Mouse (Mus musculus): ENCODE results near the gene Susd3. TPM values are rescaled to one million over a fixed set of nuclear protein-coding genes. Genes with fewer than 3 reads are reported as not detected.

Gene Susd3
- total RNA-seq, 4 experiments from 2014 or later = 2.6 to 5.3 (median 3.8) TPM

DNA sequence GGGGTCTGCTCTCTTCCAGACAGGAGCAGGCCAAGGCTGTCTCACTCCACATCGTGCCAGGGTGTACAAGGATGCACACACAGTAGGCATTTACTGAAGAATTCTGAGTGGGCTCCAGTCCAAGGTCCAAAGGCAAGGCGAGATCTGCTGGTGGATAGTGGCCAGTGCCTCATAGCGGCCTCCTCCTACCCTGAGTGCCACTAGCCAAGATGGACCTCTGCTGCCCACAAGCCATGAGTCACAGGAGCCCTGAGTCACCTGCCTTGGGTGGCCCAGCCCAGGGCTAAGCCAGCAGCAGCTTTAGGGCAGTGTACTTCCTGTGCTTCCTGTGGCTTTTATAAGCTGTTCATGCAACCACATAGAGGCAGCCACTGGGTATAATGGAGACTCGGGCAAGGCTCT is 35.0 kb downstream of the Susd3 start:
- DNase-seq (ENCODE audit: low spot score in 2 of 2) = no peak

DNA sequence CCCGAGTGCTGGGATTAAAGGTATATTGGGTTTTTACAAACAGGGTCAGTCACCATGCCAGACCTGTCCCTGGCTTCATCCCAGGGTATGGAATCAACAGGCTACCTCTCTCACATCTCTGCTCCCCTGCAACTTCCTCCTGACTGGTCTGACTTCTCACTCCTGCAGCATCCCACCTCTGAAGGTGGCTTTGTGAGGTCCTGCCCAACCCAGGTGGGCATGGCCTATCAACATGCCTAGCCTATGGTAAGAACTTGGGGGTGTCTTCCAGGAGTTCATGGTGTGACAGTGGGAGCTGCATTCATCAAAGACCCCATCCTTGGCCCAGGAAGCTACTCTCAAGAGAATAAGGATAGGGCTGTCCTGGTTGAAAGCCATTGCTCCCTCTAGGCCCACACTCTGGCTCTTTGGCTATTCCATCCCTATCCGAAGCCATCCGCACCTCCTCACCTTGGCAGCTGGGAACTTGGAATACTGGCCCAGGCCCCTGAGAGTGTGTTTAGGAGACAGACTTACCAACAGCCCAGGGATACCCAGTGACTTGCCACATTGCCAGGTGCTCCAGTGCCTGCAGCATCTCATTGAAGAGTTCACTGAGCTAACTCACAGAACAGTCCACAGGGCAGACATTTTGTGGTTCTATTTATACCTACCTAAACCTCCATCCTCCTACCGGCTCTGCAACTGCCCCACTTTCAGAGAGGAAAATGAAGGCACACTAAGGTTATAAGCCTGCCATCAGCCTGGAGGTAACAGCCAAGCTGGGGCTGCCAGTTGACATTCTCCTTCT is 35.6 kb downstream of the Susd3 start:
- no peak for DNase-seq (ENCODE audit: low spot score in 2 of 2)

DNA sequence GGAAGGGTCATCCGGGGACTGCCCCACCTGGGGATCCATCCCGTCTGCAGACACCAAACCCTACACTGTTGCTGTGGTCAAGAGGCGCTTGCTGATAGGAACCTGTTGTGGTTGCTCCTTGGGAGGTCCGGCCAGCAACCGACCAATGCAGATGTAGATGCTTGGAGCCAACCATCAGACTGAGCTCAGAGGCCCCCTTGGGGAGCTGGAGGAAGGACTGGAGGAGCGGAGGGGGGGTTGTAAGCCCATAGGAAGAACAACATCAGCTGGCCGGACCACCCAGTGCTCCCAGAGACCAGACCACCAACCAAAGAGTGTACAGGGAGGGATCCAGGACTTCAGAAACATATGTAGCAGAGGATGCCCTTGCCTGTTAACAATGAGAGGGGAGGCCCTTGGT is 39.2 kb downstream of the Susd3 start:
- no peak for DNase-seq (ENCODE audit: low spot score in 2 of 2)

DNA sequence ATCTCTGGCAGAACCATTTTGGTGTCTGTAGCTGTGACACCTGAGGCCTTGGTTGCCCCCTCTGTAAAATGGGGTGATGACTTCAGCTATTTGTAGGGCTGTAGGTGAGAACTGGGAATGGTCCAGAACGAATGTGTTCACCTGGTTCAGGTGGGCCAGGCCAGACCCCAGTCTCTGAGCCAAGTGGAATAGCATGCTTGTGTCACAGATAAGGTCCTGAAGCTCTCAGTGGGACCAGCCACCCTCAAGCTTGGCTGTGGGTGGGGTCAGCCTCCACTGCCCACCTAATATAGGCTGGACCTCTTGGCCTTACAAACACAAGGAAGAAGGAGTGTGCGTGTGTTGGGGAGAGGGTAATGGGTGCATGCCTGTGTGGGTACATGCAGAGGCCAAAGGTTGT is 42.2 kb downstream of the Susd3 start:
- DNase-seq (ENCODE audit: low spot score in 2 of 2) = no peak

DNA sequence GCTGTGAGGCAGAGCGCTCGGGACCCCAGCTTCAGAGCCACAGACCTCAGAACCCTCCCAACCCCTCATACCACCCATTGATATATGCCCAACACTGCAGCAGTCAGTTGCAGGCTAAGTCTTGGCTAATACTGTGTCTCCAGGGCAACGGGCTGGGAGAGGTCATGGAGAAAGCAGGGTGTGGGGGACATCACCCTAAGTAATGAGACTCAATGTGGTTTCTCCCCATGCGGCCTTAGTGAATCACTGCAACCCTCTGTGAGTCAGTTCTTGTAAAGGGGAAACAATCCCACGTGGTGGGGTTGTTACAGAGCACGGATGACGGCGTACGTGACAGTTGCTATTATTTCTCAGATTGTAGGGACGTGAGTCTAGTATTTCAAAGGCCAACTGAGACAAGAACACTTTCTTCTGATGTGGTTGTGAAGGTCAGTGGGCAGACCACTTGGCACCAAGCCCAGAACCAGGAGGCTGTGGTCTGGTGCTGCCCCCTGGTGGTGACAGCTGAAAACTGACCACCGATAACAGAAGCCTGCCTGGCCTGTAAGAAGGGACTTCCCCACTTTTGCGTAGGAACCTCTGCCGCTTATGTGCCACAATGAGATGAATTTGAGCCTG is 43.0 kb downstream of the Susd3 start:
- peak; percentile 67 to 88 for DNase-seq (ENCODE audit: low spot score in 2 of 2)

DNA sequence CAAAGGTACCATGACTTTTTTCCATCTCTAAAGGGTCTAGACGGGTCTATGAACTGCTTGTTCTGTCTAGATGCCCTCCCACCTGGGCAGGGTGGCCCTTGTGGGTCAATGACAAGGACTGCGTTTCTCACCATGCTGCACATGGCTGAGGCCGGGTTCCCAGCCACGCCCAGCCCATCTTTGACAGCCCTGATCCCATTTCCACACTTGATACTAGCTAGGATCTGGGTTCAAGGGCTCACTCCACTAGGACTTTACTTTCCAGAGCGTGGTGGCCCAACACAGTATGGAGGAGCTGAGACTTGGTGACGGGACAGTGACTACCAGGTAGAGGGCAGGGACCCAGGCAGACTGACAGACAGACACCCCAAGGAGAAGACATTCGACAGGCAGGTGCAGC is 46.0 kb downstream of the Susd3 start:
- no peak for DNase-seq (ENCODE audit: low spot score in 2 of 2)

DNA sequence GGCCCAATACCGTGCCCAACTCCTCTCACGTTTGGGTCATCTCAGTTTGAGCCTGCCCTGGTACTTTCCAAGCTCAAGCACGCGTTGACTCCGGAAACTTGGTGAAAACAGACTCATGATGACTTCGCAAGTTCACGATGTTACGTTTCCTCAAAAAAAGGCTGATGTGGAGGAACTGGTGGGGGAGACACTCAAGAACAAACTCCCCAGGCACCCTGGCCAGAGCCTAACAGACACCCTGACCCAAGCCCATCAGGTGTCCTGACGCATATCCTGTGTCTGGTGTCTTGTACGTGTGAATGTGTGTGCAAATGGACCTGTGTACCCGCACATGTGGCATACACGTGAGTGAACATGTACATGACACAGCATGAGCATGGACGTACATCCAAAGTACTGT is 47.8 kb downstream of the Susd3 start:
- DNase-seq (ENCODE audit: low spot score in 2 of 2) = no peak

DNA sequence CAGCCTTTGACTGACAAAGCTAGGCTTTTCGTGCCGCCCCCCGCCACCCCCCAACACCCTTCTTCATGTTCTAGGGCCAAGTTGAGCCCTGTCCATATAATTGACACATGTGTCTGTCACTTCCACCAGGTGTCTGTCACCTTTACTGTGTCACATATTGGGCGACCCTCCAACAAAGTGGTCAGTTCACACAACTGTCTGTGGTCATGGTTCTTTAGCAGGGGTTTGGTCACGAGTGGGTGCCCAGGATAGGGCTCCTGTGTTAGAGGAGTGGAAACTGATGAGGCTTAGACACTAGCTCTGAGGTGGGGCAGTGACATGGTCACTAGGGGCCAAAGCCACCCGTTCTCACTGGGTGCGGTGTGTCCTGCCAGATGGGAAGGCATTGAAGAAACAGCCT is 48.6 kb downstream of the Susd3 start:
- no peak for DNase-seq (ENCODE audit: low spot score in 2 of 2)

DNA sequence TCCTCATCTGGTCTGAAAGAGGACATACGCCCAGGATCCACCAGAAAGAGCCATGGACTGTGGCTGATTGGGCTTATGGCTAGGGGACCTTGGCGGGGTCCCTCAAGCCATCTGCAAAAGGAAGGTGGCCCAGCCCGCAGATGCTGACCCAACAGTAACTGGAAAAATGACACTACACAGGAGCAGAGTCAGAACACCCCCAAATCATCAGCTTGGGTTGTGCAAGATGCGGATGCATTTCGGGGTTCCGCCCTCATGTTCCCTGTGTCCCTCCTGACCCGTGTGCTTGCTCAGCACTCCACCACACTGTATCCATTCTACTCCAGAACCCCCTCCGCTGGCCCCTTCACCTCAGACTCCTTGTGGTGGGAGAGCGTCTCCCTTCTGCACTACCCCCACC is 49.8 kb downstream of the Susd3 start:
- no peak for DNase-seq (ENCODE audit: low spot score in 2 of 2)

DNA sequence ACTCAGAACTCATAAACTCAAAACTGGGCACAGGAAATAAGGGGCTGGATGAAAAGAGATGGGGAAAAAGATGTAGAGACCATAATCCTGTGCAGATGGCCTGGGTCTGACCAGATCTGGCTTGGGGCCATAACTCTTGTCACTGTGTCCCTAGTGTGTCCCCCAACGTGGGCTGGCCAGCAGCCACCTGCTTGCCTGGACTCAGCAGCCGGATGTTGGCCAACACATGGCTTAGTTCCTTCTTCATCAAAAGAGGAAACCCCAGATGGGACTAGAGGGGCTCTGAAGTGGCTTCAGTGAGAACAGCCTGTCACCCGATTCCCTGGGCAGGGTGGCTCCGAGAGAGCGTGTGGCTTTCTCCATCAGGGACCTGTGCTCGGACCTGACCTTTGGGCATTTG is 51.7 kb downstream of the Susd3 start:
- DNase-seq (ENCODE audit: low spot score in 2 of 2) = no peak

DNA sequence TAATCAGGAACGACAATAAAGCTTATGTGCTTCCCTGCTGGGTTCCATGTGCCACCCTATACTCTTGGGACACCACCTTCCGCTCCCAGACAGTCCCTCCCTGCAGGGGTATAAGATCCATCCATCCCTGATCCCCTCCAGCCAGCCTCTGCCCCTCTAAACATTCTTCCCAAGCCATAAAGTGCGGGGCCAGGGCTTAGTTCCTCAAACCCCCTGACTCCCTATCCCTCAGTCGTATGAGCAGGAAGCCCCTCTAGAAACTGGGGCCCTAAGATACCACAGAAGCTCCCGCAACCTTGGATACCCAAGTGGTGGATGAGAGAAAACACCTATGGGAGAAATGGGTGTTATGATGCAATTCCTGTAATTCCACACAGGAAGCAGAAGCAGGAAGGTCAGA is 52.3 kb downstream of the Susd3 start:
- no peak for DNase-seq (ENCODE audit: low spot score in 2 of 2)

DNA sequence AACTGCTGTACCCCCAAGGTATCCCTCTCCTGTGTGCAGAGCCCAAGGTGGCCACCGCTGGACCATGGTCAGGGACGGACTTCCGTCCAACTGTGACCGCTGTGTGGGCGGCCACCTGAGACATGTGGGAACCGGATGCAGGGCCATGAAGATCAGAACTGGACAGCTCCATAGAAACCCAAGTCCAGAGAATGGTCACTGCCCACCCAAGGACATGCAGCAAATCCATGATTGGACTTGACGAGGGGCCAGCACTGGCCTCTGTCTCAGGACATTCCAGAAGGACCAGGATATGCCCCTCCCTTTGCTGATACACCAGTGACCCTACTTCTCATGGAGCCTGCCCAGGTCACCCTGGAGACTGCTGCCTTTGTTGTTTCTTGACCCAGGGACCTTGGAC is 52.9 kb downstream of the Susd3 start:
- DNase-seq (ENCODE audit: low spot score in 2 of 2) = no peak

DNA sequence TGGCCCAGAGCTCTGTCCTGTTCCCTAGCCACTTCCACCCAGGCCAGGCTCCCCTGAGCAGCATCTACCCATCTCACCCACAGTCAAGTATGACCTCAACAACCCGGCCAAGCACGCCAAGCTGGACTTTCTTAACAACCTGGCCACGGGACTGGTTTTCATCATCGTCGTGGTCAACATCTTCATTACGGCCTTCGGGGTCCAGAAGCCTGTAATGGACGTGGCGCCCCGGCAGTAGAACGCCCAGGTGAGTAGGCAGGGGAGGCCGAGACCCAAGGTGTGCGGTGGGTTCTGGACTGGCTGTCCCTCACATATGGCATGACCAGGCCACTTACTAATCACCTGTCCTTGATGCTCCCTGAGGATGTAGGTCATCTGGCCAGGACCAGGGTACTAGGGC is 53.7 kb downstream of the Susd3 start:
- DNase-seq (ENCODE audit: low spot score in 2 of 2) = no peak

DNA sequence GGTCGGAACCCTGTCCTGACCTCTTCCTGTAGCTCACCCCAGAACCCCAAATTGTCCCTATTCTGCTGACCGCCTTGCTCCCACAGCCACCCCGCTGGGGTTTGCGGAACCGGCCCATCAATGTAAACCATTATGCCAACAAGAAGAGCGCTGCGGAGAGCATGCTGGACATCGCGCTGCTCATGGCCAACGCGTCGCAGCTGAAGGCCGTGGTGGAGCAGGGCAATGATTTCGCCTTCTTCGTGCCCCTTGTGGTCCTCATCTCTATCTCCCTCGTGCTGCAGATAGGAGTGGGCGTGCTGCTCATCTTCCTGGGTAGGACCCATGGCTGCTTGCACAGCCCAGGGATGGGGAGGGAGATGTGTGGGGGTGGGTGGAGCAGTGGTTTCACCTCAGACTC is 54.9 kb downstream of the Susd3 start:
- no peak for DNase-seq (ENCODE audit: low spot score in 2 of 2)

DNA sequence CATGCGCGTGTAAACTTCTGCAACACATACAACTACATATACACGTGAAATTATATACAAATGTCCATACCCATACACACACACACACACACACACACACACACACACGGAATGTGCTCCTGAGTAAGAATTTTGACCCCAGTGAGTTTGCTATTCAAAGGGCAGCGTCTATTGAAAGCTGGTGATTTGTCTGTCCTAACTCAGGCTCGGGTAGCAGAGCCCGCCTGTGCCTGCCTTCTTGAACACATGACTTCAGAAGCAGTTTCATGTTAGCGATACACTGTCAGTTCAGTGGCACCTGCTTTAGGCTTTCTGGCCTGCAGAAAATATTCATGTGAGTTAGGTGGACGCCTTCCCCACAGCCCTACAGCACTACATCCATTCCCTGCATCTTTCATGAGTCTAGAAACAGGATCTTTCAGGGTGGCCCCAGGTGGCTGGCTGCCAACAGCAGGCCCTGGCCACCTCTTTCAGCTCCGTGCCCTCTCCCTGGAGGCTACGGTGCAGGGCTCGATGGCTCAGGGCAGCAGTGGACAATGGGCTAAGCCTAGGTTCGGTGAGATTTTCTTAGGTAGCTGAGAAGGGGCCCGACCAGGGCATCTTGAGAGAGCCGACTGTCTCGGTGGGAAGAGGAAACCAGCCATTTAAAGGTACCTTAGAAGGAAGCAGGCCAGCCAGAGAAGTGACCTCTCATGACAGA is 56.2 kb downstream of the Susd3 start:
- DNase-seq (ENCODE audit: low spot score in 2 of 2) = no peak

DNA sequence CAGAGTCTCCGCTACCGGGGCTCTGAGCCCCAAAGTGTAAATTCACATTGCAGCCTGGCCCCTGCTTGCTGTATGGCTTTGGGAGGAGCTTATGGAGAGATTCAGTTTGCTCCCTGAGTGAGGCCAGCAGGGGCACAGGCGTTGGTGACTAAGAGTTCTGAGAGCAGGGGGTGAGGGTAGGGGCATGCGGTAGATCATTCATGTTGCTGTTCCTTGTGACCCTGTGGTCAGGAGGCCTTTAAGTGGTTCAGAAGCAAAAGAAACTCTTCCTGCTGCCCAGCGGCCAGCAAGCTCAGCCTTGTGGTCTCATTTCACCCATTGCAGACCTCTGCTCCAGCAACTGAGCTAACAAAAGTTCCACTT is 56.9 kb downstream of the Susd3 start:
- no peak for DNase-seq (ENCODE audit: low spot score in 2 of 2)

DNA sequence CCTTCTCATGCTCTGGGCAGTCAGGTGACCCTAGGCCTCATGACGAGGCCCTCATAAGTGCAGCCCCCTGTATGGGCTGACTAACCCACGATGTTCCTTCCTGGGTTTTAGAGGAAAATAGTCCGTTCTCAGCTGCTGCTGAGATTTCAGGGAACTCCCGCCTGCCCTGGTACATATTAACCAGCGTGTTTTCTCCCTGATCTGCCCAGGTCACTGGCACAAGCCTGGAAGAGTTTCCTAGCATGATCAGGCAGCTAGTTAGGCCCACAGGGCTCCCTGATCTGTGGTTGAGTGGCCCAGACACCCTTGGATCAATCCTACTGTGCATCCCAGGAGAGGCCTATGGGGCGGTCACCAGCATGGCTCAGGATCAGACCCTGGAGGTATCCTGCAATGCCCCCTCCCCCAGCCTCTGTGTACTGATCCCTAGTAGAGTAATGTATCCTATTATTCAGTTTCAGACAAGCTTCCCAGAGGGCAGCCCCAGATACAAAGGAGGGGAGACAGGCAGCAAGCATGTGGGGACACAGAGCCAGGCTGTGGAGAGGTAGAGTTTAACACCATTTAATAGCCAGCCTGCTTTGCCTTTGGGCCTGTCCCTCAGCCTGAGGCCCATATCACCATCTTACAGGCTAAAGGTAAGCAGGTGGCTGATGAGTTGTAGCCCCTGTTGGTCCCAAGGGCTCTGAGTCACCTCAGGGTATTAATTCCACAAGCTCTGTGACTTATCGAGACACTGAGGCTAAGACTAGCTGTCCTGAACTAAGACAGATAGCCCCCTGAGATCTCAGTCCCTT is 57.4 kb downstream of the Susd3 start:
- no peak for DNase-seq (ENCODE audit: low spot score in 2 of 2)

DNA sequence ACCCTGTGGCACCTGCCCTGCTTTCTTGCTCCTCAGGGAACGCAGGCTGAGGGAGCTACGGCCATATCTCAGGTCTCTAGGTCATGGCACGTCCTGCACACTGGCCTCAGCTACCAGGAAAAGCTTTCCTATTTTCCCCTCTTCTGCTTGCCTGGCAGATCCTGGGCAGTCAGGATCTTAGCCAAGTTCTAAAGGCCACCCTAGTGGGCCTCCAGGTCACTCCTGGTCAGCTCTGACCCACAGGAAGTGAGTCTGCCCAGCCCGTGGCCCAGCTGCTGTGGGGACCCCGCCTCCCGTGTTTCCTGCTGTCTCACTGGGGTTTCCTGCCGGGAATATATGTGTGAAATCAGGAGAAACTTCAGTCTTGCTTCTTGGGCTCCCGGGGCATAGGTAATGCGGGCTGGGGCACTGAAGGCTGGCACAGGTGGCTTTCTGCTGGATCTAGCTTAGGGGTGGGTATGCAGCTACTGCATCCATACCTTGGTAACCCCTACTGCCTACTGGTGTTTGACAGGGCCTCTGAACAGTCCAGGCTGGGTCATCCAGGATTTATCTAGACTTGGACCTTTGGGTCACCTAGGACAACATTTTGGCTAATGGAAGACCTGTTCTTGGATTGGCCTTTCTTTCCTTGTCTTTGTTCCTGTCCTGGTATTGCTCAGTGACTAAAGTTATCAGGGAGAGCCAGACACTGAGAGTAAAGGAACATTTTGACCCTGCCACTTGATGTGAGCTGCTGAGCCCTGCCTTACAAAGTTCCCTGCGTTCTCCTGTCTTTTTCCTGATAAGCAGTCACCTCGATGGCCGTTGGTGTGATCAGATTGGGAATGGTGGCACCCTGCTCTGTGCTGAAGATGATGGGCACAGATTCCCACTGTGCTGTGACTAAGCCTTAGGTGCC is 58.3 kb downstream of the Susd3 start:
- DNase-seq (ENCODE audit: low spot score in 2 of 2) = no peak

DNA sequence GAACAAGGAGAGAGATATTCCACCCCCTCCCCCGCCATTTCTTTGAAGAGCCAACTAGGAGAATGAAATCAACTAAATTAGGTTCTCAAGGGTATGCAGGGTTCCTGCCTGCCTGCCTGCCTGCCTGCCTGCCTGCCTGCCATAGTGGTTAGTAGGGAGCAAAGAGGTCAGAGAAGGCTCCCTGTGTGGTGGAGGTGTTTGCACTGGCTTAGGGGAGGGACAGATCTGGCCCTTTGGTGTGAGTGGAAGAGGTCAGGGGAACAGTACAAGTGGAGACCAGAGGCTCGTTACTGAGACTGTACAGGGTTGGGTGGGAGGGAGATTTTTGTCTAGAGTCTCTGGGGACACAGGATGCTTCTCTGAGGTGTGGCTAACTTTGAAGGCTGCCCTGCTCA is 59.5 kb downstream of the Susd3 start:
- DNase-seq (ENCODE audit: low spot score in 2 of 2) = no peak

DNA sequence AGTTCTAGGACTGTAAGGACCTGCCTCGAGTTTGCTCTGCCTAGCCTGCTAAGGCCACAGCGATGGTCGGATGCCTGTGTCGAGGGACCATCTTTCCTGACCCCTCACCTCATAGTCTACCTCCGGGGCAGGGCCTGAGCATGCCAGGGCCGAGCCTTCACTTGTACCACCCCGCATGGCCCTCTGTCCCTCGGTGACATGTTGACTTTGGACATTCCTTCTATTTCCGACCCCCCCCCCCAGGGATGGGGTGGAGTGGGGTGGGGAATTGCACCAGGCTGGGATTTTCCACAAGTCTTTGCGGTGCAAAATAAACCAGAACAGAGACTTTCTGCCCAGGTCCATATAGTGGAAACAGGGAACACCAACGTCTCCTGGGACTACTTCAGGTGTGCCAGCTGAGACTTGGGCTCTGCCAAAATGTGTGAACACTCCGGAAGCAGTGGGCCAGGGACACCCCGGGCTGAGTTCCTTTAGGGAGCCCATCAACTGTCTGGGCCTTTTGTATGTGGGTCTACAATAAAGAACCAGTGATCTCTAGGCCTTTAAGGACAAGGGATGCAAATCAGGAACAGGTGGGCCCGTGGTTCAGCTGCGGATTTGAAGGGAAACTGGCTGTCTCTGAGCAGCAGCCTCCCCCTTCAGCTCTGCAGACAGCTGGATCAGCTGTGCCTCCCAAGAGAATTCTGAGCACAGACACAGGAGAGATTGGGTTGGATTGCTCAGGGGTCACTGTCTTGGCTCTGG is 60.1 kb downstream of the Susd3 start:
- no peak for DNase-seq (ENCODE audit: low spot score in 2 of 2)
